In genomic region chr4:11878638-11879037, GRCm38 (mm10) we compare ENCODE assay signal across 23 mouse cellular contexts.
DNase-seq lines count a peak whose midpoint lies in the region; ATAC-seq lines count a peak whose summit lies in the region.
"Had no signal": no experiment of that assay in that cellular context is flagged by ENCODE, and none has a peak within 500 bp of the region (broad histone marks: within the 10 kb centered on the region; RNA-seq: fewer than 3 reads in every experiment).

No protein-coding gene starts in this region.

- no peak overlapping the region for H3K9ac ChIP-seq in heart, embryonic 12.5 days
- no peak overlapping the region for H3K9ac ChIP-seq in heart, embryonic 16.5 days (ENCODE audit: low read length)
- H3K9ac ChIP-seq: forebrain, embryonic 13.5 days; forebrain, postnatal 0 days; hindbrain, embryonic 14.5 days; kidney, embryonic 15.5 days had no signal

- no peaks in the 10 kb centered on the region for H3K27me3 ChIP-seq in heart, embryonic 12.5 days (replicated peaks)
- no peaks in the 10 kb centered on the region for H3K27me3 ChIP-seq in heart, embryonic 16.5 days (ENCODE audit: control insufficient read depth, insufficient read depth, low read length)
- H3K27me3 ChIP-seq: CH12.LX; forebrain, embryonic 13.5 days; kidney, embryonic 15.5 days; Patski had no signal

- DNase-seq in heart, postnatal 14 days = no peak
- DNase-seq in heart, postnatal 25 days (ENCODE audit: low spot score) = no peak
- peak; percentile 11 for DNase-seq in CD4-positive helper T cell, adult 2 months (ENCODE audit: low read depth, low spot score)
- peak; percentile 60 for DNase-seq in yolk sac, embryonic 10.5 days (ENCODE audit: low spot score)
- DNase-seq: adrenal gland, postnatal 25 days; cerebellum, adult 18-20 months; cerebellum, adult 9-11 months; forebrain, postnatal 0 days; gastrocnemius, adult 2 months; gastrocnemius, postnatal 25 days; kidney, adult 2 months had no signal

- ATAC-seq in heart, embryonic 12.5 days (ENCODE audit: insufficient number of reproducible peaks, low FRiP score) = no peak
- ATAC-seq in heart, embryonic 16.5 days (replicated peaks; ENCODE audit: extremely low read depth, insufficient read depth, low FRiP score) = no peak
- ATAC-seq in megakaryocyte-erythroid progenitor cell, adult 5-6 weeks (replicated peaks; ENCODE audit: low FRiP score, low TSS enrichment, poor library complexity, severe bottlenecking) = no peak
- ATAC-seq: activated CD4-positive, CD25-positive, alpha-beta regulatory T cell, adult 4 months; forebrain, embryonic 13.5 days; forebrain, postnatal 0 days; intestine, embryonic 16.5 days; Patski had no signal

- H3K4me1 ChIP-seq in heart, embryonic 12.5 days (replicated peaks) = peaks cover 55% of the 10 kb centered on the region
- peaks cover 21% of the 10 kb centered on the region for H3K4me1 ChIP-seq in heart, embryonic 16.5 days (ENCODE audit: control insufficient read depth, insufficient read depth, low read length)
- H3K4me1 ChIP-seq: embryonic facial prominence, embryonic 10.5 days; forebrain, embryonic 13.5 days had no signal

- peak overlapping the region; percentile 78 for H3K27ac ChIP-seq in heart, embryonic 12.5 days (ENCODE audit: poor library complexity, severe bottlenecking)
- peak overlapping the region; percentile 51 for H3K27ac ChIP-seq in heart, embryonic 16.5 days (ENCODE audit: low read length)
- H3K27ac ChIP-seq: embryonic facial prominence, embryonic 10.5 days; forebrain, embryonic 13.5 days; gastrocnemius, adult 2 months; hindbrain, embryonic 10.5 days; hindbrain, embryonic 14.5 days; kidney, embryonic 15.5 days had no signal

- H3K4me3 ChIP-seq in heart, embryonic 12.5 days = no peak overlapping the region
- H3K4me3 ChIP-seq in heart, embryonic 16.5 days (ENCODE audit: low read length) = no peak overlapping the region
- H3K4me3 ChIP-seq: embryonic facial prominence, embryonic 10.5 days; forebrain, embryonic 13.5 days; gastrocnemius, adult 2 months; hindbrain, embryonic 10.5 days; kidney, embryonic 15.5 days had no signal

- no peaks in the 10 kb centered on the region for H3K9me3 ChIP-seq in heart, embryonic 12.5 days (replicated peaks)
- no peaks in the 10 kb centered on the region for H3K9me3 ChIP-seq in heart, embryonic 16.5 days (replicated peaks; ENCODE audit: control insufficient read depth, low read length)
- H3K9me3 ChIP-seq: embryonic facial prominence, embryonic 10.5 days; forebrain, embryonic 13.5 days; hindbrain, embryonic 10.5 days; kidney, embryonic 15.5 days had no signal

- intact Hi-C loops in heart, postnatal 14 days (cut with DNase I) = no loop called here
- intact Hi-C loops in heart, postnatal 25 days (cut with DNase I) = no loop called here

- no peaks in the 10 kb centered on the region for H3K36me3 ChIP-seq in heart, embryonic 12.5 days
- no peaks in the 10 kb centered on the region for H3K36me3 ChIP-seq in heart, embryonic 16.5 days (ENCODE audit: control insufficient read depth, insufficient read depth)
- H3K36me3 ChIP-seq: embryonic facial prominence, embryonic 10.5 days; hindbrain, embryonic 10.5 days; kidney, embryonic 15.5 days had no signal

- H3K4me2 ChIP-seq in heart, embryonic 12.5 days = no peak overlapping the region
- H3K4me2 ChIP-seq in heart, embryonic 16.5 days (ENCODE audit: low read depth, low read length) = no peak overlapping the region
- H3K4me2 ChIP-seq: forebrain, embryonic 13.5 days; hindbrain, embryonic 14.5 days; kidney, embryonic 15.5 days had no signal

- 64% methylated on average over 6 of the region's 6 CpGs for WGBS in heart, embryonic 12.5 days
- WGBS in heart, embryonic 16.5 days = 64% methylated on average over 6 of the region's 6 CpGs

Comparison
In these comparisons a context has a peak if more than half of its experiments do, and no peak if none do; other contexts are left out.
1. DNase-seq: peak in CD4-positive helper T cell, adult 2 months (single experiment) and yolk sac, embryonic 10.5 days (single experiment); none in heart, postnatal 14 days (0 of 2) and heart, postnatal 25 days (single experiment).